Mouse (Mus musculus) liver, embryonic 11.5 days (tissue): ENCODE measurements at regions not wholly inside any gene's neighbourhood (a gene's known extent, or its start where the extent isn't known, plus 50 kb on each side); places are given as distances from the start of the nearest gene placed in this dataset.

Experiments used
- ATAC-seq: fragments of 200-750 bp; cut with Nextera tagmentation; replicated peaks from 2 replicates; pipeline ENCODE4 v1.8.0; 2017; ENCODE audit warnings: moderate number of reproducible peaks, mild to moderate bottlenecking, moderate TSS enrichment, moderate library complexity; ENCODE audit not compliant: low FRiP score
- DNase-seq: peaks from one replicate; pipeline ENCODE4 v3.0.0-alpha.2; 2017; ENCODE audit warnings: low spot score
- H3K27ac ChIP-seq: fragments of 300-500 bp; sonication (generic); 2 replicates; pipeline ENCODE4 v1.5.1; 2014; ENCODE audit warnings: mild to moderate bottlenecking, low read depth, low read length, control low read depth
- H3K27me3 ChIP-seq: fragments of 300-500 bp; sonication (generic); replicated peaks from 2 replicates; pipeline ENCODE4 v1.6.1; 2014; ENCODE audit warnings: low read length, mixed read lengths; ENCODE audit not compliant: control insufficient read depth, insufficient read depth
- H3K36me3 ChIP-seq: fragments of 300-500 bp; sonication (generic); 2 replicates; pipeline ENCODE4 v1.6.1; 2014; ENCODE audit warnings: mild to moderate bottlenecking, low read length, moderate library complexity, mixed read lengths; ENCODE audit not compliant: control insufficient read depth, insufficient read depth
- H3K4me1 ChIP-seq: fragments of 300-500 bp; sonication (generic); replicated peaks from 2 replicates; pipeline ENCODE4 v1.6.1; 2014; ENCODE audit warnings: low read length, mixed read lengths; ENCODE audit not compliant: control insufficient read depth, insufficient read depth
- H3K4me2 ChIP-seq: fragments of 300-500 bp; sonication (generic); 2 replicates; pipeline ENCODE4 v1.6.1; 2014; ENCODE audit warnings: mild to moderate bottlenecking, control low read depth, moderate library complexity
- H3K4me3 ChIP-seq: fragments of 300-500 bp; sonication (generic); 2 replicates; pipeline ENCODE4 v1.5.1; 2014; ENCODE audit warnings: low read depth, low read length, control low read depth
- H3K9ac ChIP-seq: fragments of 300-500 bp; sonication (generic); 2 replicates; pipeline ENCODE4 v1.6.1; 2014; ENCODE audit warnings: low read depth, low read length, control low read depth
- H3K9me3 ChIP-seq: fragments of 300-500 bp; sonication (generic); 2 replicates; pipeline ENCODE4 v1.6.1; 2016; ENCODE audit warnings: low read length, inconsistent platforms, mixed read lengths; ENCODE audit not compliant: control insufficient read depth
- WGBS: fragments of 180-500 bp; shearing (Covaris S2); extraction: QIAGEN DNeasy Blood & Tissue Kit; methylation state at CpG from one replicate; pipeline ENCODE4 v1.1.7; 2014; 5-methylcytosine and 5-hydroxymethylcytosine counted together

DNA sequence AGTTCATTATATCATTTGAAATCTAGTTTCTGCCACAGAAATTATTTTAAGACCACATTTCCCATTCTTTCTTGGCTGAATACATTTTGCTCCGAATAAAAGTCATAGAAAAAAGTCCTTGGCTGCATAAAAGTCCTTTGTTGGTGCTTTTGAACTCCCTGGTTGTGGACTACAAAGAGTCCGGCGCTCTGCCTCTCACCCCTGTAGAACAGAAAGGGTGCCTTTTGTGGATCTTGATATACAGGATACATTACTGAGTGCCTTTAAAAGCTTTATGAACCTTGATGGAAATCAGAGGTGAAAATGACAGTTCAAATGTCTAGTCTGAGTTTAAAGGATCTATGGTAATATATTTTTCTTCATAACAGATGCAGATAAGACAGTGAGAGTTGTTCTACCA is 355.5 kb downstream of the Anxa1 start:
- Histone ChIP-seq H3K27ac (no peak overlapping the region), H3K4me3 (no peak overlapping the region), H3K9ac (no peak overlapping the region), H3K27me3 (no peaks in the 10 kb centered on the region), H3K9me3 (no peaks in the 10 kb centered on the region), H3K36me3 (no peaks in the 10 kb centered on the region), H3K4me2 (no peak overlapping the region), H3K4me1 (no peaks in the 10 kb centered on the region)
- DNase-seq (no peak), ATAC-seq (no peak)
- WGBS = 73% methylated on average over 3 of the region's 3 CpGs

DNA sequence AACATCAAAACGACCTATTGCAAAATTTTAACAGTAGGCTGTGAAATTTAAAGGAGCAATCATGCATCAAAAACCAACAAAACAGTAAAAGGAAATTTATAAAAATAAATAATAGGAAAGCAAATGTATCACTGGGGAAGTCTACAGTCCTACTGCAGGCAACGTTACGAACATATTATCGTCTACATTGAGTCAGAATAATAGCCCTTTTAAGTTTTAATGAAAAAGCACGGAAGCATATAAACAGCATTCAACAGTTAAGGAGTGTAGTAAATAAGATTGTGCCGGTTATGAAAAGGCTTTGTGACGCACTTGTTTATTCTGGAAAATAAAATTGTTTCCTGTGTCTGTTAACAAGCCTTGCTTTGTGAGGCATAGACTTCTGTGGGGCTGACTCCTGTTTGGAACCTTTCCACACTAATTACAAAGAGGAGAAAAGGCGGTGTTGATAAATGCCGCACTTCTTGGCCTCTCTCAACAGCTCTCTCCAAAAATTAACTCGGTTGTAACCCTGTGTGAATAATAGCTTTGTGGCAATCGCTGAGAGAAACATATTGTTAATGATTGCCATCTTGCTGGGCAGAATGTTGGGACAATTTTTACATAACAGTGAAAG is 363.0 kb downstream of the Anxa1 start:
- ATAC-seq (no peak), DNase-seq (no peak)
- 81% methylated on average over 11 of the region's 11 CpGs for WGBS
- no peaks in the 10 kb centered on the region for H3K27me3 ChIP-seq
- H3K4me3 ChIP-seq = no peak overlapping the region
- H3K36me3 ChIP-seq = no peaks in the 10 kb centered on the region
- no peak overlapping the region for H3K9ac ChIP-seq
- no peak overlapping the region for H3K27ac ChIP-seq
- H3K4me1 ChIP-seq = no peaks in the 10 kb centered on the region
- H3K4me2 ChIP-seq = no peak overlapping the region
- no peaks in the 10 kb centered on the region for H3K9me3 ChIP-seq

DNA sequence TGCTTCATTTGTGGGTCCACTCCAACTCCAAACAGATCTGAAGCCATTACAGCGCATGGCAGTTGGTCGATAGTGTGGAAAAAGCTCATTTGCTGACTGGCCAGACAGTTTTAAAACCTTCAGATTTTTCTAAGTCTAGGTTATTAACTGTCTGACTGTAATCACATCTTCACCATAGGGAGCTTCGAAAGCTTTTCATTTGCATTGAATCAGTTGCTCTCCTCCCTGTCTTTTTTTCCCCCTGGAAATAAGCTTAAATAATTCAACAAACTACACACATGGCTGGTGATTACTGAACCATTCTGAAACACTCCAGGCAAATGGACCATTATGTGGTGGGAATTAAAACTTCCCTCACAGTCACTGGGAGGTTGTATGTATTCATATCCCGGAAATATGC is 376.6 kb downstream of the Anxa1 start:
- 87% methylated on average over 4 of the region's 4 CpGs for WGBS
- H3K27ac ChIP-seq = no peak overlapping the region

DNA sequence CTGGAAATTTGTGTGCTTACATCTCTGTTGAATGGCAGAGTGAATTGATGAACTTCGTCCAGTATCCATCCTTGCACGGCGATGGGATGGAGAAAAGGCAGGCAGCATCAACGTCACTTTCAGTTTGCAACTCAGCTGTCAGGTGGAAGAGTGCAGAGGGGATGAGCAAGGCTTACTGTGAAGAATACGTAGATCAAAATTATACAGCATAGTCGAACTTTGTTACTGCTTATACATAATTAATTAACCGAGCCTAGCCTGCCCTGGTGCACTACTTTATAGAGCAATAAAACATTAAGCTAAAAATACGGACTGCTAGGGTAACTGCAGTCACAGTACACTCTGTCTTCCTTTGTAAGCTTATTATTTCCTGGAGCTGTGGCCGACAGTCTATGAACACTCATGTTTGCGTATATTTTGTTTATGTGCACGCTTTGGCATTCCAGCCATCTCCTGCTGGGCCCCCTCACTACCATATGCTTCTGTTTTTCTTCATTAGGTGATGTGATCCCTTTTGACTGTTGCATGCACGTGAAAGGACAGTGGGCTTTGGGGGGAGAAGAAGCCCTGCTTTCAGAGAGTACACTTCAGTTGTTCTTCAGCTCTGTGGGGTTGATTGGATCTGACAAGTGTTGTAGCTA is 380.8 kb downstream of the Anxa1 start:
- no peak overlapping the region for H3K9ac ChIP-seq
- H3K27ac ChIP-seq = no peak overlapping the region
- no peaks in the 10 kb centered on the region for H3K36me3 ChIP-seq
- DNase-seq (no peak), ATAC-seq (no peak)
- no peaks in the 10 kb centered on the region for H3K4me1 ChIP-seq
- H3K4me2 ChIP-seq = no peak overlapping the region
- no peaks in the 10 kb centered on the region for H3K27me3 ChIP-seq
- no peak overlapping the region for H3K4me3 ChIP-seq
- no peaks in the 10 kb centered on the region for H3K9me3 ChIP-seq
- 74% methylated on average over 12 of the region's 12 CpGs for WGBS

More for the DNA sequence above, 376.6 kb downstream of the Anxa1 start:
- Histone ChIP-seq H3K4me3 (no peak overlapping the region), H3K27me3 (no peaks in the 10 kb centered on the region), H3K9me3 (no peaks in the 10 kb centered on the region), H3K36me3 (no peaks in the 10 kb centered on the region), H3K4me2 (no peak overlapping the region), H3K4me1 (no peaks in the 10 kb centered on the region), H3K9ac (no peak overlapping the region)
- no peak for ATAC-seq
- DNase-seq = no peak

DNA sequence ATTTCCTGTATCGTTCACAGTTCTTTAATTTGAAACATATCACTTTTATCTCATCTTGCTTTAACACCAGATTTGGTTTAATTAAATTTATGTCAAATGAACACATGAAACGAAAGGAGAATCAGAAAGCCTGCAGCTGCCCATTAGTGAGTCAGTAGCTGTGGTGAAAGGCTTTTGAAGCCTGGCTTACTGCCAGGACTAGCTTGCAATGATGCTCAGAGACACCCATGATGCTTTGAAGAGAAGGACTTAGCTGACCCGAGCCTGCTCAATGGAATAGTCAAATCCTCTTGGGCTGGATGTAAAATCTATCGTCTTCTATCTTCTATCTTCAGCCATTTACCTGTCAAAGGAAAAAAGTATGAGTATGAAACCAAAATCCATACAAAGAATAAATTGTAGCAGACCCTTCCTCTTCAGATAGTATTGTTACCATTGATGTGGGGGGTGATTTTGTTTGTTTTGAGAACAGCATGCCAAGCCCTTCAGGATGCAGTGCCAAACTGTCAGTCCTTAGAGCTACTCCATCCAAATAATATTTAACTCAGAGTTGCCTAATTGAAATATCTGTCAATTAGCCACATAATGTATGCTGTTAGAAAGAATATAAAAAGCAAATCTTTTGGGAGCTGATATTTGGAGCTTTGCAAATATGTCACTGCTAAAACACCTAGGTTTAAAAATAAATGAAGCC is 384.7 kb downstream of the Anxa1 start:
- no peak overlapping the region for H3K4me3 ChIP-seq
- 69% methylated on average over 4 of the region's 4 CpGs for WGBS
- no peaks in the 10 kb centered on the region for H3K36me3 ChIP-seq
- no peak overlapping the region for H3K9ac ChIP-seq
- H3K9me3 ChIP-seq = no peaks in the 10 kb centered on the region
- DNase-seq = no peak
- no peak overlapping the region for H3K4me2 ChIP-seq
- no peaks in the 10 kb centered on the region for H3K4me1 ChIP-seq
- H3K27ac ChIP-seq = no peak overlapping the region
- H3K27me3 ChIP-seq = no peaks in the 10 kb centered on the region
- ATAC-seq = no peak

DNA sequence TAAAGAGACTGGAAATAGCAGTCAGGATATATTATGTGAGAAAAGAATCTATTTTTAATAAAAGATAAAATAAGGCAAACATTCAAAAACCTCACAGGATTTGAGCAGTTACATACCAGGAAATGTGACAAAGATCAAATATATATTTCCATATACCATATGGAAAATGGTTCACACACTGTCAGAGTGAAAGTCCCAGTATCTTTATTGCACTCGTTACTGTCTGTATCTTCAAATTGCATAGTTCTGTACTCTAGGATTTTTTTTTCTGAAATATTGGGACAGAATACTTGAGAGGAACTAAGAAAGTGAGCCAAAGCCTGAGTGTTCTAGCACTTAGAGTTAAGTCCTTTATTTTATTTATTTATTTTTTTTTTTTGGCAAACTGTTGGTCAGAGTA is 403.5 kb downstream of the Anxa1 start:
- ATAC-seq (no peak), DNase-seq (no peak)
- no peaks in the 10 kb centered on the region for H3K9me3 ChIP-seq
- WGBS = 91% methylated on average over 1 of the region's 1 CpGs
- H3K9ac ChIP-seq = no peak overlapping the region
- no peak overlapping the region for H3K27ac ChIP-seq
- no peaks in the 10 kb centered on the region for H3K4me1 ChIP-seq
- H3K27me3 ChIP-seq = no peaks in the 10 kb centered on the region
- H3K4me2 ChIP-seq = no peak overlapping the region
- H3K4me3 ChIP-seq = no peak overlapping the region
- H3K36me3 ChIP-seq = no peaks in the 10 kb centered on the region

DNA sequence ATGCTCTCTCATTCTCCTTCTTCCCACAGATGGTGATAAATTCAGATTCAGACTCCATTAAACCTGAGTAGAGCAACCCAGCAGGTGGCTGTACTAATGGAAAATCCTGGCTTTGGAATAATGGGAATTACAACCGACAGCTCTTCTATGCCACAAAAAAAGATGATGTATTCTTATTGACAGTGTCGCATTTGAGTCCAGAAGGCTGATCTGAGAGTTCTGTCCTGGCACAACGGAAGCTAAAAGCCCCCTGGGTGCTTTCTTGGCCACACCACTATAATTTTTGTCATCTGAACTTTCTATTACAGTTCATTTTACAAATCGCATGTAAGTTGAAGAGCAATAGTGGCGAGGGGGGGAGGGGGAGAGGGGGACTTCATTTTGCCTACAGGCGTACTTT is 411.9 kb downstream of the Anxa1 start:
- no peaks in the 10 kb centered on the region for H3K27me3 ChIP-seq
- DNase-seq (no peak), ATAC-seq (no peak)
- no peaks in the 10 kb centered on the region for H3K9me3 ChIP-seq
- H3K36me3 ChIP-seq = no peaks in the 10 kb centered on the region
- 81% methylated on average over 6 of the region's 6 CpGs for WGBS
- H3K9ac ChIP-seq = no peak overlapping the region
- no peaks in the 10 kb centered on the region for H3K4me1 ChIP-seq
- no peak overlapping the region for H3K4me3 ChIP-seq
- no peak overlapping the region for H3K27ac ChIP-seq
- no peak overlapping the region for H3K4me2 ChIP-seq

DNA sequence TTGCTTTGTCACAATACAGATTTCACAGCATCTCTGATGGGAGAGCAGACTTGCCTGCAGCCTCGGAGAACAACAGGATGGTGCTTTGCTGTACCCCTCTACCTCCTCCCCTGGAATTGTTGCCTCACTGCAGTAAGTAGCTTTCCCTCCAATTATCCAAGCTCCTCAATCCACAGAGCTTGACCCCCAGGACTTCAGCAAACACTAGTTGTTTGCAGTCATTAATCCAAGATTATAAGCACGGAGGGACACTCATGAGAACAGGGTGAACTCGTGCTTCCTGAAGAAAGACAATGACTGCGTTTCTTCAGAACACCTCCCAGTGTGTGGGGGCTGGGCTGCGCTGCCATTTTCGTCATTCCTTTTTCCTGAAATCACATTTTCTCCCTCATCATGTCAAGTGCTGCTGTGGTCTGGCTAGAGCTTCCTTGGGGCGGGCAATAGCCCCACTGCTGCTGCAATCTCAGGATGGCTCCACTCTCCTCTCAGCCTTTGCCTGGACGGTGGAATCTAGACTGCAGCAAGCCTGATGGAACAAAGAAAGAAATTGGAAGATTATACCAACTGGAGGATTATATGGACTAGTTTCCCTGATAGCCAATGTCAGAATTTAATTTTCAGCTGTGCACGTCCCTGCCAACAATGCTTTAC is 413.0 kb downstream of the Anxa1 start:
- ATAC-seq (no peak), DNase-seq (no peak)
- no peak overlapping the region for H3K9ac ChIP-seq
- WGBS = 50% methylated on average over 9 of the region's 9 CpGs
- no peak overlapping the region for H3K4me3 ChIP-seq
- no peak overlapping the region for H3K27ac ChIP-seq
- H3K27me3 ChIP-seq = no peaks in the 10 kb centered on the region
- no peaks in the 10 kb centered on the region for H3K36me3 ChIP-seq
- no peaks in the 10 kb centered on the region for H3K9me3 ChIP-seq
- no peak overlapping the region for H3K4me2 ChIP-seq
- no peaks in the 10 kb centered on the region for H3K4me1 ChIP-seq
